ENCODE assay signal across 8 mouse cellular contexts in the genomic region with DNA sequence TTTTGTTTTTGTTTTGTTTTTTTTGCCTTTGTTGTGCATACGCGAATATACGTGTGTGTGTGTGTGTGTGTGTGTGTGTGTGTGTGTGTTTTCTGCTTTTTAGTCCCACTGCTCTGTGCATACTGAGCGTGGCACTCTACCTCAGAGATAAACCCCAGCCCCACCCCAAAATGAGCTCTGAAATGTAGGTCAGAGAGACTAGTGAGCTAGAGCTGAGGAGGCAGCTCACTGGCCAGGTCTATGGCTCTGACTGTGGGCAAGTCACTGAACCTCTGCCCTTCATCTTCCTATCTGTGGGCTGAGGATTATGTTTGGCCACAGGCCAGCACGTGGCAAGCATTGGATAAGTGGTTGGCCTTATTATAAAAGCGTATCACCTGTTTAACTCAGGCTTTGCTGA. TPM values are rescaled to one million over a fixed set of nuclear protein-coding genes. Genes with fewer than 3 reads are reported as not detected.
DNase-seq lines count a peak whose midpoint lies in the region; ATAC-seq and TF ChIP-seq lines count a peak whose summit lies in the region.

No protein-coding gene starts in this region.

- no peaks in the 10 kb centered on the region for H3K36me3 ChIP-seq in hindbrain, embryonic 15.5 days
- no peaks in the 10 kb centered on the region for H3K36me3 ChIP-seq in liver, embryonic 13.5 days

- no peak overlapping the region for H3K27ac ChIP-seq in left cerebral cortex, adult 2 months
- no peak overlapping the region for H3K27ac ChIP-seq in hindbrain, embryonic 15.5 days (replicated peaks)
- H3K27ac ChIP-seq in liver, embryonic 13.5 days = peak overlapping the region; percentile 60

- no peak for DNase-seq in left cerebral cortex, adult 2 months (ENCODE audit: extremely low spot score in 1 of 2, low spot score in 2 of 2)
- no peak for DNase-seq in left cerebral cortex, adult 8-10 months (ENCODE audit: low spot score in 2 of 2)
- DNase-seq in c-Kit-positive CD71-positive TER-119-positive erythroid progenitor cells, embryonic 14.5 days (ENCODE audit: low spot score) = peak; percentile 26
- DNase-seq in liver, embryonic 13.5 days = peak; percentile 33
- DNase-seq in thymus, adult 18-20 months = peak; percentile 24 to 47
- no peak for DNase-seq in gastrocnemius, postnatal 10 days
- DNase-seq in adrenal gland, postnatal 4 days (ENCODE audit: low spot score in 2 of 2) = no peak

- H3K9me3 ChIP-seq in hindbrain, embryonic 15.5 days = no peaks in the 10 kb centered on the region
- no peaks in the 10 kb centered on the region for H3K9me3 ChIP-seq in liver, embryonic 13.5 days (replicated peaks)

- no peak for ATAC-seq in hindbrain, embryonic 15.5 days (ENCODE audit: low FRiP score, low read depth)
- peak; percentile 59 for ATAC-seq in liver, embryonic 13.5 days (ENCODE audit: low read depth)

- no peak for TF ChIP-seq CTCF in left cerebral cortex, adult 2 months (IDR thresholded peaks at IDR 0.05)

- H3K4me1 ChIP-seq in hindbrain, embryonic 15.5 days (replicated peaks) = peaks cover 16% of the 10 kb centered on the region
- H3K4me1 ChIP-seq in liver, embryonic 13.5 days (replicated peaks) = peaks cover 38% of the 10 kb centered on the region

- intact Hi-C loops in left cerebral cortex, adult 2 months (cut with DNase I) = loop anchor here (5.0 kb wide), 1 partner anchor 207 kb away; a partner anchor contains a TSS

- 62% methylated on average over 6 of the region's 6 CpGs for WGBS in hindbrain, embryonic 15.5 days
- WGBS in liver, embryonic 13.5 days (ENCODE audit: insufficient replicate concordance) = 21% methylated on average over 6 of the region's 6 CpGs

- no peaks in the 10 kb centered on the region for H3K27me3 ChIP-seq in hindbrain, embryonic 15.5 days
- H3K27me3 ChIP-seq in liver, embryonic 13.5 days = no peaks in the 10 kb centered on the region

- no peak overlapping the region for H3K9ac ChIP-seq in hindbrain, embryonic 15.5 days
- peak overlapping the region; percentile 93 for H3K9ac ChIP-seq in liver, embryonic 13.5 days

- H3K4me3 ChIP-seq in left cerebral cortex, adult 2 months = peak overlapping the region; percentile 96
- peak overlapping the region; percentile 90 for H3K4me3 ChIP-seq in hindbrain, embryonic 15.5 days
- H3K4me3 ChIP-seq in liver, embryonic 13.5 days (replicated peaks) = peak overlapping the region; percentile 96

- H3K4me2 ChIP-seq in hindbrain, embryonic 15.5 days = peak overlapping the region; percentile 77
- peak overlapping the region; percentile 86 for H3K4me2 ChIP-seq in liver, embryonic 13.5 days

RNA-seq across cellular contexts. Expression of a gene that starts 1.4 kb away (rescaled TPM):
- 10 to 100 TPM; 52.8 to 54.2 TPM for total RNA-seq in left cerebral cortex, adult 2 months (2021)
- 10 to 100 TPM; 41.2 to 50.7 (median 46.4) TPM for total RNA-seq in left cerebral cortex, adult 8-10 months (2022)
- 61.5 and 64.0 TPM in 2 replicates for polyA plus RNA-seq in hindbrain, embryonic 15.5 days (2015; fragmentation: Nextera tagmentation; extraction: Ambion mirVana)
- 17.2 and 23.6 TPM in 2 replicates for polyA plus RNA-seq in liver, embryonic 13.5 days (2015; fragmentation: Nextera tagmentation; extraction: Ambion mirVana)
- total RNA-seq in gastrocnemius, postnatal 10 days (2021) = 10 to 100 TPM; 13.0 to 14.5 TPM
- 10 to 100 TPM; 23.8 to 24.6 TPM for total RNA-seq in adrenal gland, postnatal 4 days (2021)

RNA-seq across cellular contexts. Expression of a gene that starts 1.6 kb away (rescaled TPM):
- not detected for total RNA-seq in left cerebral cortex, adult 2 months (2021)
- under 1 TPM in 2 of 4 experiments, not detected in 2; 0.11 to 0.19 TPM for total RNA-seq in left cerebral cortex, adult 8-10 months (2022)
- polyA plus RNA-seq in hindbrain, embryonic 15.5 days (2015; fragmentation: Nextera tagmentation; extraction: Ambion mirVana) = 0.13 and 0.22 TPM in 2 replicates
- polyA plus RNA-seq in liver, embryonic 13.5 days (2015; fragmentation: Nextera tagmentation; extraction: Ambion mirVana) = not detected in 2 replicates
- not detected for total RNA-seq in gastrocnemius, postnatal 10 days (2021)
- total RNA-seq in adrenal gland, postnatal 4 days (2021) = under 1 TPM in 1 of 2 experiments, not detected in 1; 0.20 TPM

Comparison
In these comparisons a context has a peak if more than half of its experiments do, and no peak if none do; other contexts are left out.
1. DNase-seq: peak in c-Kit-positive CD71-positive TER-119-positive erythroid progenitor cells, embryonic 14.5 days (single experiment), liver, embryonic 13.5 days (single experiment) and thymus, adult 18-20 months (2 of 2); none in left cerebral cortex, adult 2 months (0 of 2), left cerebral cortex, adult 8-10 months (0 of 2), gastrocnemius, postnatal 10 days (single experiment) and adrenal gland, postnatal 4 days (0 of 2).
2. Peak in every context shown above with its lines, with median percentiles within 50 percentile points of each other: H3K4me3 ChIP-seq.